Mouse (Mus musculus): ENCODE measurements around the gene Mrps24. TPM values are rescaled to one million over a fixed set of nuclear protein-coding genes. Genes with fewer than 3 reads are reported as not detected.

The Mrps24 gene
- total RNA-seq (2012; rRNA removed) (107 and 109 TPM in 2 replicates), total RNA-seq (2014; rRNA removed) (70.9 and 73.8 TPM in 2 replicates), polyA plus RNA-seq (2012; ENCODE audit: insufficient read length, low read depth) (90.8 and 95.1 TPM in 2 replicates)

GRCm38 (mm10) chr11:5715630-5716105, at the start of gene Mrps24:
Mrps24 (minus strand) TSS chr11:5715680.
- H3K4me3 ChIP-seq (replicated peaks in 1 of 3; ENCODE audit: low read depth in 2 of 3, low read length in 2 of 3, poor library complexity in 1 of 3), result no peak within 1 kb of the TSS
- H3K9me3 ChIP-seq (replicated peaks; ENCODE audit: low read length), result no peaks in the 10 kb centered on the region
- no peak for DNase-seq (ENCODE audit: extremely low read depth)

GRCm38 (mm10) chr11:5762633-5762982, 47.1 kb upstream of the Mrps24 start:
- no peak for DNase-seq (ENCODE audit: extremely low read depth)
- Histone ChIP-seq H3K36me3 (replicated peaks in 1 of 2; ENCODE audit: control insufficient read depth in 1 of 2, insufficient read depth in 1 of 2, low read length in 1 of 2) (peaks cover 3 to 20% of the 10 kb centered on the region in 2 experiments), H3K9ac (ENCODE audit: insufficient read depth, low read depth) (peak overlapping the region; percentile 68), H3K79me2 (replicated peaks; ENCODE audit: control insufficient read depth, extremely low read depth, insufficient read depth, poor library complexity, severe bottlenecking) (no peaks in the 10 kb centered on the region; the same call in 1 of the 2 replicates), H3K4me2 (ENCODE audit: insufficient read depth, low read depth, poor library complexity, severe bottlenecking) (peak overlapping the region; percentile 34; the same call in 1 of the 2 replicates), H3K4me3 (replicated peaks in 1 of 3; ENCODE audit: low read depth in 2 of 3, low read length in 2 of 3, poor library complexity in 1 of 3) (peak overlapping the region; percentile 58 to 66 (median 66)), H3K27ac (ENCODE audit: insufficient read depth, low read depth) (no peak overlapping the region), H3K9me3 (replicated peaks; ENCODE audit: low read length) (no peaks in the 10 kb centered on the region), H3K27me3 (replicated peaks) (no peaks in the 10 kb centered on the region), H3K4me1 (ENCODE audit: control insufficient read depth in 1 of 2, insufficient read depth in 2 of 2) (peaks cover 2 to 25% of the 10 kb centered on the region in 2 experiments; a peak in 2 of 4 replicates)
- dilution Hi-C loops (cut with MboI; ENCODE audit: extremely low pct_ligation_motif_present, extremely low pct_unique_long_range_greater_than_20kb, low sequenced_read_pairs), result no loop called here
- in situ Hi-C loops (cut with MboI; ENCODE audit: low pct_ligation_motif_present, low pct_unique_long_range_greater_than_20kb, low sequenced_read_pairs), result no loop called here
- TF ChIP-seq USF1 (IDR thresholded peaks at IDR 0.05; ENCODE audit: low read depth, low read length) (no peak), RCOR1 (conservative IDR thresholded peaks at IDR 0.05; ENCODE audit: low read depth, low read length) (no peak), ZNF384 (IDR thresholded peaks at IDR 0.05; ENCODE audit: low read depth, low read length) (no peak), KAT2A (IDR thresholded peaks at IDR 0.05; ENCODE audit: insufficient replicate concordance, low read length) (no peak), MAZ (IDR thresholded peaks at IDR 0.05; ENCODE audit: low read depth, low read length) (no peak), CTCF (conservative IDR thresholded peaks at IDR 0.05 in 1 of 2, IDR thresholded peaks at IDR 0.05 in 1 of 2; ENCODE audit: low read depth in 2 of 2, low read length in 2 of 2) (peak in 1 of 2 experiments; percentile 4; a peak in 1 of 4 replicates), JUND (conservative IDR thresholded peaks at IDR 0.05; ENCODE audit: low read depth, low read length) (no peak), BHLHE40 (IDR thresholded peaks at IDR 0.05; ENCODE audit: low read depth, low read length) (no peak)

More at GRCm38 (mm10) chr11:5715630-5716105, at the start of gene Mrps24:
- dilution Hi-C loops (cut with MboI; ENCODE audit: extremely low pct_ligation_motif_present, extremely low pct_unique_long_range_greater_than_20kb, low sequenced_read_pairs), result no loop called here
- no peaks in the 10 kb centered on the region for H3K79me2 ChIP-seq (replicated peaks; ENCODE audit: control insufficient read depth, extremely low read depth, insufficient read depth, poor library complexity, severe bottlenecking)
- in situ Hi-C loops (cut with MboI; ENCODE audit: low pct_ligation_motif_present, low pct_unique_long_range_greater_than_20kb, low sequenced_read_pairs), result no loop called here
- peaks cover 0 to 9% of the 10 kb centered on the region in 2 experiments; a peak in 3 of 4 replicates for H3K4me1 ChIP-seq (ENCODE audit: control insufficient read depth in 1 of 2, insufficient read depth in 2 of 2)
- TF ChIP-seq TCF12 (IDR thresholded peaks at IDR 0.05; ENCODE audit: low read depth, low read length), result no peak
- TF ChIP-seq CHD1 (IDR thresholded peaks at IDR 0.05; ENCODE audit: low read depth, low read length), result no peak
- no peak within 1 kb of the TSS for H3K4me2 ChIP-seq (ENCODE audit: insufficient read depth, low read depth, poor library complexity, severe bottlenecking)
- peaks cover 37 to 51% of the 10 kb centered on the region in 2 experiments for H3K36me3 ChIP-seq (replicated peaks in 1 of 2; ENCODE audit: control insufficient read depth in 1 of 2, insufficient read depth in 1 of 2, low read length in 1 of 2)
- H3K9ac ChIP-seq (ENCODE audit: insufficient read depth, low read depth), result no peak within 1 kb of the TSS
- H3K27ac ChIP-seq (ENCODE audit: insufficient read depth, low read depth), result no peak within 1 kb of the TSS
- H3K27me3 ChIP-seq (replicated peaks), result no peaks in the 10 kb centered on the region

- Histone ChIP-seq H3K27ac (ENCODE audit: insufficient read depth, low read depth) (peak within 1 kb of the TSS; percentile 78), H3K4me2 (ENCODE audit: insufficient read depth, low read depth, poor library complexity, severe bottlenecking) (peak within 1 kb of the TSS; percentile 86), H3K27me3 (replicated peaks) (no peaks in the 10 kb centered on the region), H3K9ac (ENCODE audit: insufficient read depth, low read depth) (peak within 1 kb of the TSS; percentile 88), H3K79me2 (replicated peaks; ENCODE audit: control insufficient read depth, extremely low read depth, insufficient read depth, poor library complexity, severe bottlenecking) (no peaks in the 10 kb centered on the region; the same call in 1 of the 2 replicates), H3K4me3 (replicated peaks in 1 of 3; ENCODE audit: low read depth in 2 of 3, low read length in 2 of 3, poor library complexity in 1 of 3) (peak within 1 kb of the TSS; percentile 65 to 66 (median 66)), H3K4me1 (ENCODE audit: control insufficient read depth in 1 of 2, insufficient read depth in 2 of 2) (peaks cover 2 to 25% of the 10 kb centered on the region in 2 experiments; a peak in 2 of 4 replicates), H3K36me3 (replicated peaks in 1 of 2; ENCODE audit: control insufficient read depth in 1 of 2, insufficient read depth in 1 of 2, low read length in 1 of 2) (peaks cover 3 to 18% of the 10 kb centered on the region in 2 experiments), H3K9me3 (replicated peaks; ENCODE audit: low read length) (no peaks in the 10 kb centered on the region)
- in situ Hi-C loops (cut with MboI; ENCODE audit: low pct_ligation_motif_present, low pct_unique_long_range_greater_than_20kb, low sequenced_read_pairs), result no loop called here
- DNase-seq (ENCODE audit: extremely low read depth), result peak; percentile 93
- dilution Hi-C loops (cut with MboI; ENCODE audit: extremely low pct_ligation_motif_present, extremely low pct_unique_long_range_greater_than_20kb, low sequenced_read_pairs), result no loop called here
- TF ChIP-seq SMC3 (IDR thresholded peaks at IDR 0.05; ENCODE audit: low read depth, low read length) (no peak), CHD2 (IDR thresholded peaks at IDR 0.05; ENCODE audit: low read length) (no peak), ZNF384 (IDR thresholded peaks at IDR 0.05; ENCODE audit: low read depth, low read length) (peak; percentile 24; the same call in 1 of the 2 replicates), JUN (IDR thresholded peaks at IDR 0.05; ENCODE audit: insufficient read depth, low read depth, low read length) (no peak), E2F4 (IDR thresholded peaks at IDR 0.05; ENCODE audit: insufficient replicate concordance, low read depth, low read length) (no peak), ZKSCAN1 (IDR thresholded peaks at IDR 0.05; ENCODE audit: borderline replicate concordance, low read depth, low read length) (no peak), MAZ (IDR thresholded peaks at IDR 0.05; ENCODE audit: low read depth, low read length) (peak; percentile 41; the same call in 1 of the 2 replicates), TBP (conservative IDR thresholded peaks at IDR 0.05; ENCODE audit: low read depth, low read length) (peak; percentile 84), ETS1 (conservative IDR thresholded peaks at IDR 0.05; ENCODE audit: low read depth, low read length) (peak; percentile 56), CTCF (conservative IDR thresholded peaks at IDR 0.05 in 1 of 2, IDR thresholded peaks at IDR 0.05 in 1 of 2; ENCODE audit: low read depth in 2 of 2, low read length in 2 of 2) (peak in 1 of 2 experiments; percentile 8; a peak in 2 of 4 replicates), MEF2A (IDR thresholded peaks at IDR 0.05; ENCODE audit: borderline replicate concordance, low read depth, low read length) (no peak; the same call in 1 of the 2 replicates), RAD21 (IDR thresholded peaks at IDR 0.05; ENCODE audit: low read depth, low read length) (no peak; the same call in 1 of the 2 replicates), UBTF (IDR thresholded peaks at IDR 0.05; ENCODE audit: low read depth, low read length) (0 out of 2 replicates have a peak, but pooled peaks have one; percentile 58), MYC (IDR thresholded peaks at IDR 0.05; ENCODE audit: low read depth, low read length) (peak; percentile 77)
Observed at GRCm38 (mm10) chr11:5761820-5762632, 46.5 kb upstream of the Mrps24 start, which contains the start of gene Urgcp. Urgcp (minus strand) TSS chr11:5762376.

Measured in CH12.LX (cell line).